Mouse (Mus musculus): ENCODE measurements around the gene Oas3.
"Not testable (repeated sequence)": the region's sequence is repeated elsewhere in the genome, so short reads cannot be mapped to it uniquely, and the experiment has no call there.

DNA sequence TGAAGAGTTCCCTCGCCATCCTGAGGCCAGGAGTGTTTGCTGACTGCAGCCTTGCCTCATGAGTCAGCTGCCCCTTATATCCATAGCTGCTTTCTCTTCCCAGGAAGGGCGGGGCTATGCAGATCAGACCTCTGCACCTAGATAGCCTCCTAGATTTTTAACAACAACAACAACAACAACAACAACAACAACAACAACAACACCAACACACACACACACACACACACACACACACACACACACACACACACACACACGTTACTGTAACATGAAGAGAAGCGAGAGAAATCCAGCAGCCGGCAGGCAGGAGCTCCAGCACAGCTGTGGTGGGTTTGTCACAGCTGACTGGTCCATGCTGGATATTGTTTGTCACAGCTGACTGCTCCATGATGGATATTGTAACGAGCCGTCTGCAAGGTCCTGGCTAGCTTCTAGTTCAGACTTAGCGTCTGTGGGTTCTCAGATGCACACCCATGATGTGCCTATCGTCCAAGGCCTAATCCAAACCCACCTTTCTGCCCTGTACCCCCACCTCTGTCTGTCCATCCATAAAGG, 18.1 kb upstream of the Oas3 start, which contains the start of gene Oas1e:
- not testable (repeated sequence) for TF ChIP-seq CTCF (IDR thresholded peaks at IDR 0.05; ENCODE audit: borderline replicate concordance, insufficient read depth, low read depth, low read length); POLR2A (IDR thresholded peaks at IDR 0.05; ENCODE audit: borderline replicate concordance, insufficient read depth, low read length)
